Mouse (Mus musculus) hindbrain, embryonic 10.5 days (tissue): ENCODE data around the gene Calcoco1. TPM values are rescaled to one million over a fixed set of nuclear protein-coding genes. Genes with fewer than 3 reads are reported as not detected.

Source experiments
- DNase-seq: peaks from one replicate; pipeline ENCODE4 v3.0.0-alpha.2; 2017; ENCODE audit warnings: low spot score
- H3K27ac ChIP-seq: fragments of 300-500 bp; sonication (generic); 2 replicates; pipeline ENCODE4 v1.5.1; 2016; ENCODE audit warnings: mild to moderate bottlenecking, moderate library complexity
- H3K27me3 ChIP-seq: fragments of 300-500 bp; sonication (generic); 2 replicates; pipeline ENCODE4 v1.6.1; 2016; ENCODE audit warnings: mild to moderate bottlenecking; ENCODE audit not compliant: poor library complexity, insufficient read depth, severe bottlenecking
- H3K36me3 ChIP-seq: fragments of 300-500 bp; sonication (generic); 2 replicates; pipeline ENCODE4 v1.6.1; 2016; ENCODE audit warnings: mild to moderate bottlenecking, moderate library complexity
- H3K4me1 ChIP-seq: fragments of 300-500 bp; sonication (generic); replicated peaks from 2 replicates; pipeline ENCODE4 v1.6.1; 2016; ENCODE audit warnings: mild to moderate bottlenecking
- H3K4me3 ChIP-seq: fragments of 300-500 bp; sonication (generic); 2 replicates; pipeline ENCODE4 v1.5.1; 2016; ENCODE audit warnings: mild to moderate bottlenecking, moderate library complexity
- H3K9me3 ChIP-seq: fragments of 300-500 bp; sonication (generic); 2 replicates; pipeline ENCODE4 v1.6.1; 2016; ENCODE audit warnings: mild to moderate bottlenecking, moderate library complexity
- WGBS: fragments of 180-500 bp; shearing (Covaris S2); methylation state at CpG from one replicate; pipeline ENCODE4 v1.1.7; 2016; 5-methylcytosine and 5-hydroxymethylcytosine counted together
- polyA plus RNA-seq: library from polyadenylated mRNA; unstranded; fragments of >200 nt; fragmentation: Nextera tagmentation; extraction: Ambion mirVana; gene quantifications from 2 replicates; pipeline ENCODE4 v1.2.1, GENCODE M21; 2016

Calcoco1 gene
- polyA plus RNA-seq, 1 experiment from 2014 or later = 38.5 TPM

- Histone ChIP-seq H3K36me3 (peaks cover 36% of the 10 kb centered on the region), H3K27ac (no peak overlapping the region), H3K4me3 (no peak overlapping the region), H3K27me3 (peaks cover 16% of the 10 kb centered on the region), H3K4me1 (peaks cover 28% of the 10 kb centered on the region), H3K9me3 (no peaks in the 10 kb centered on the region)
- 63% methylated on average over 9 of the region's 9 CpGs for WGBS
- no peak for DNase-seq
Measured at GRCm38 (mm10) chr15:102705226-102705894, 16.6 kb downstream of the Calcoco1 start.

- Histone ChIP-seq H3K4me1 (peaks cover 28% of the 10 kb centered on the region), H3K27ac (no peak overlapping the region), H3K36me3 (peaks cover 32% of the 10 kb centered on the region), H3K27me3 (peaks cover 20% of the 10 kb centered on the region), H3K4me3 (no peak overlapping the region), H3K9me3 (no peaks in the 10 kb centered on the region)
- 68% methylated on average over 5 of the region's 5 CpGs for WGBS
- DNase-seq = no peak
Measured at GRCm38 (mm10) chr15:102704806-102705205, 17.2 kb downstream of the Calcoco1 start.

- Histone ChIP-seq H3K27me3 (peaks cover 38% of the 10 kb centered on the region), H3K27ac (no peak overlapping the region), H3K4me3 (no peak overlapping the region), H3K36me3 (peaks cover 14% of the 10 kb centered on the region), H3K4me1 (peaks cover 24% of the 10 kb centered on the region), H3K9me3 (no peaks in the 10 kb centered on the region)
- DNase-seq = no peak
- 87% methylated on average over 3 of the region's 3 CpGs for WGBS
Measured at GRCm38 (mm10) chr15:102702972-102703371, 19.0 kb downstream of the Calcoco1 start.

- Histone ChIP-seq H3K4me1 (peaks cover 19% of the 10 kb centered on the region), H3K4me3 (no peak overlapping the region), H3K36me3 (no peaks in the 10 kb centered on the region), H3K27me3 (peaks cover 79% of the 10 kb centered on the region), H3K27ac (no peak overlapping the region), H3K9me3 (no peaks in the 10 kb centered on the region)
- WGBS = 3% methylated on average over 11 of the region's 11 CpGs
- DNase-seq = peak; percentile 74
Measured at GRCm38 (mm10) chr15:102698193-102698592, 23.8 kb downstream of the Calcoco1 start.

GRCm38 (mm10) chr15:102696899-102697298, 25.1 kb downstream of the Calcoco1 start:
- no peaks in the 10 kb centered on the region for H3K9me3 ChIP-seq
- H3K36me3 ChIP-seq = no peaks in the 10 kb centered on the region
- H3K27ac ChIP-seq = no peak overlapping the region
- no peak overlapping the region for H3K4me3 ChIP-seq
- 49% methylated on average over 3 of the region's 3 CpGs for WGBS
- DNase-seq = no peak
- H3K4me1 ChIP-seq = peaks cover 30% of the 10 kb centered on the region
- H3K27me3 ChIP-seq = peaks cover 88% of the 10 kb centered on the region

GRCm38 (mm10) chr15:102693600-102693999, 28.4 kb downstream of the Calcoco1 start:
- WGBS = under 1% methylated on average over 11 of the region's 11 CpGs
- peak; percentile 55 for DNase-seq
- Histone ChIP-seq H3K4me1 (peaks cover 39% of the 10 kb centered on the region), H3K9me3 (no peaks in the 10 kb centered on the region), H3K4me3 (peak overlapping the region; percentile 54), H3K27me3 (peaks cover 88% of the 10 kb centered on the region), H3K36me3 (no peaks in the 10 kb centered on the region), H3K27ac (no peak overlapping the region)

GRCm38 (mm10) chr15:102692991-102693411, 29.0 kb downstream of the Calcoco1 start:
- peak; percentile 89 for DNase-seq
- H3K27ac ChIP-seq = peak overlapping the region; percentile 72
- H3K27me3 ChIP-seq = peaks cover 84% of the 10 kb centered on the region
- peaks cover 39% of the 10 kb centered on the region for H3K4me1 ChIP-seq
- WGBS = under 1% methylated on average over 32 of the region's 32 CpGs
- H3K36me3 ChIP-seq = no peaks in the 10 kb centered on the region
- no peaks in the 10 kb centered on the region for H3K9me3 ChIP-seq
- H3K4me3 ChIP-seq = peak overlapping the region; percentile 54

GRCm38 (mm10) chr15:102692321-102692804, 29.6 kb downstream of the Calcoco1 start:
- DNase-seq = peak; percentile 61
- H3K27me3 ChIP-seq = peaks cover 84% of the 10 kb centered on the region
- H3K4me1 ChIP-seq = peaks cover 39% of the 10 kb centered on the region
- H3K36me3 ChIP-seq = no peaks in the 10 kb centered on the region
- WGBS = 1% methylated on average over 26 of the region's 26 CpGs
- H3K4me3 ChIP-seq = peak overlapping the region; percentile 54
- no peaks in the 10 kb centered on the region for H3K9me3 ChIP-seq
- peak overlapping the region; percentile 72 for H3K27ac ChIP-seq

- H3K27me3 ChIP-seq = peaks cover 46% of the 10 kb centered on the region
- H3K4me3 ChIP-seq = no peak overlapping the region
- peaks cover 17% of the 10 kb centered on the region for H3K4me1 ChIP-seq
- H3K36me3 ChIP-seq = no peaks in the 10 kb centered on the region
- WGBS = 13% methylated on average over 4 of the region's 4 CpGs
- no peak overlapping the region for H3K27ac ChIP-seq
- peak; percentile 35 for DNase-seq
- H3K9me3 ChIP-seq = no peaks in the 10 kb centered on the region
Measured at GRCm38 (mm10) chr15:102685791-102686190, 36.2 kb downstream of the Calcoco1 start.

- H3K9me3 ChIP-seq = no peaks in the 10 kb centered on the region
Measured at GRCm38 (mm10) chr15:102683670-102684069, 38.3 kb downstream of the Calcoco1 start.

GRCm38 (mm10) chr15:102676345-102676744, 45.6 kb downstream of the Calcoco1 start:
- Histone ChIP-seq H3K27me3 (no peaks in the 10 kb centered on the region), H3K27ac (no peak overlapping the region), H3K4me1 (peaks cover 31% of the 10 kb centered on the region), H3K4me3 (no peak overlapping the region), H3K36me3 (no peaks in the 10 kb centered on the region), H3K9me3 (no peaks in the 10 kb centered on the region)
- no peak for DNase-seq
- 88% methylated on average over 2 of the region's 2 CpGs for WGBS

More at GRCm38 (mm10) chr15:102683670-102684069, 38.3 kb downstream of the Calcoco1 start:
- H3K27ac ChIP-seq = no peak overlapping the region
- peaks cover 34% of the 10 kb centered on the region for H3K27me3 ChIP-seq
- WGBS = 10% methylated on average over 1 of the region's 1 CpGs
- H3K36me3 ChIP-seq = no peaks in the 10 kb centered on the region
- no peak overlapping the region for H3K4me3 ChIP-seq
- peaks cover 17% of the 10 kb centered on the region for H3K4me1 ChIP-seq
- DNase-seq = no peak

- peak overlapping the region; percentile 88 for H3K4me3 ChIP-seq
- H3K27ac ChIP-seq = peak overlapping the region; percentile 100
- H3K36me3 ChIP-seq = peaks cover 5% of the 10 kb centered on the region; the same call in 1 of the 2 replicates
- no peaks in the 10 kb centered on the region for H3K9me3 ChIP-seq
- peaks cover 44% of the 10 kb centered on the region for H3K4me1 ChIP-seq
- peak; percentile 70 for DNase-seq
- no peaks in the 10 kb centered on the region for H3K27me3 ChIP-seq
- WGBS = 6% methylated on average over 10 of the region's 10 CpGs
Measured at GRCm38 (mm10) chr15:102673548-102673947, 48.4 kb downstream of the Calcoco1 start.

GRCm38 (mm10) chr15:102672215-102673071, 49.5 kb downstream of the Calcoco1 start, which contains the start of gene Atp5g2:
TSS of gene Atp5g2 (minus strand) at chr15:102672352.
- WGBS = 6% methylated on average over 37 of the region's 37 CpGs
- DNase-seq = peak; percentile 71
- Histone ChIP-seq H3K36me3 (peaks cover 12% of the 10 kb centered on the region), H3K4me1 (peaks cover 44% of the 10 kb centered on the region), H3K4me3 (peak within 1 kb of the TSS; percentile 88), H3K27me3 (no peaks in the 10 kb centered on the region), H3K27ac (peak within 1 kb of the TSS; percentile 100), H3K9me3 (no peaks in the 10 kb centered on the region)
